Mouse (Mus musculus) limb, embryonic 15.5 days (tissue): ENCODE results near the gene Skap1. TPM values are rescaled to one million over a fixed set of nuclear protein-coding genes. Genes with fewer than 3 reads are reported as not detected.

ENCODE experiments used
- ATAC-seq: fragments of 200-750 bp; cut with Nextera tagmentation; 2 replicates; pipeline ENCODE4 v1.8.0; 2017; ENCODE audit warnings: low read depth, moderate TSS enrichment; ENCODE audit not compliant: insufficient number of reproducible peaks, low FRiP score, low TSS enrichment
- H3K27ac ChIP-seq: fragments of 300-500 bp; sonication (generic); 2 replicates; pipeline ENCODE4 v1.5.1; 2015; ENCODE audit warnings: moderate library complexity, mild to moderate bottlenecking, inconsistent platforms
- H3K27me3 ChIP-seq: fragments of 300-500 bp; sonication (generic); 2 replicates; pipeline ENCODE4 v1.6.1; 2015; ENCODE audit warnings: inconsistent platforms
- H3K36me3 ChIP-seq: fragments of 300-500 bp; sonication (generic); 2 replicates; pipeline ENCODE4 v1.6.1; 2015; ENCODE audit warnings: inconsistent platforms
- H3K4me1 ChIP-seq: fragments of 300-500 bp; sonication (generic); 2 replicates; pipeline ENCODE4 v1.6.1; 2015; ENCODE audit warnings: inconsistent platforms
- H3K4me2 ChIP-seq: fragments of 300-500 bp; sonication (generic); 2 replicates; pipeline ENCODE4 v1.6.1; 2015; ENCODE audit warnings: mild to moderate bottlenecking, inconsistent platforms
- H3K4me3 ChIP-seq: fragments of 300-500 bp; sonication (generic); 2 replicates; pipeline ENCODE4 v1.5.1; 2015; ENCODE audit warnings: mild to moderate bottlenecking, inconsistent platforms
- H3K9ac ChIP-seq: fragments of 300-500 bp; sonication (generic); 2 replicates; pipeline ENCODE4 v1.6.1; 2015; ENCODE audit warnings: inconsistent platforms
- H3K9me3 ChIP-seq: fragments of 300-500 bp; sonication (generic); 2 replicates; pipeline ENCODE4 v1.6.1; 2016; ENCODE audit warnings: inconsistent platforms
- WGBS: fragments of 180-500 bp; shearing (Covaris S2); methylation state at CpG from one replicate; pipeline ENCODE4 v1.1.7; 2015; 5-methylcytosine and 5-hydroxymethylcytosine counted together
- polyA plus RNA-seq: library from polyadenylated mRNA; unstranded; fragments of >200 nt; fragmentation: Nextera tagmentation; extraction: Ambion mirVana; gene quantifications from 2 replicates; pipeline ENCODE4 v1.2.1, GENCODE M21; 2015

Skap1 gene
- polyA plus RNA-seq, 1 experiment from 2014 or later = 2.7 TPM

GRCm38 (mm10) chr11:96468048-96468745, 3.8 kb downstream of the Skap1 start:
- Histone ChIP-seq H3K4me2 (no peak overlapping the region), H3K9ac (no peak overlapping the region), H3K9me3 (no peaks in the 10 kb centered on the region), H3K27me3 (peaks cover 34% of the 10 kb centered on the region), H3K36me3 (no peaks in the 10 kb centered on the region), H3K4me3 (no peak overlapping the region), H3K27ac (no peak overlapping the region), H3K4me1 (peaks cover 6% of the 10 kb centered on the region)
- 67% methylated on average over 9 of the region's 9 CpGs for WGBS
- no peak for ATAC-seq

DNA sequence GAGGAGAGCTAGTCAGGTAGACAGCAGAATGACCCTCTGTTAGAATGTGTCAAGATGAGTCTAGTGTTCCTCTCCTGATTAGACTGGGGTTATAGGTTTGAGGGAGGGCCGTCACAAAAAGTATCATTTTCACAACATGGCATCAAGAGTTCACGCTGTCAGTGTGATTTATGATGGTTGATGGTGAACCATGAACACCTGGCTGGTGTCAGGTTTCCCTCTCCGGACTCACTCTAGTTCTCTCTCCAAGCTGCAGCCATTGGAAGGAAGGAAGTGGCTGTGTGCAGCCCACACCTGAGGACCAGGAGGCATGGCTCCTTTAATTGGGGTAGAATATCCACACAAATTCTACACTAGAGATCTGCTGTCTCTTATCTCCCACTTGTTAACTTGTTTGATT, 18.3 kb downstream of the Skap1 start:
- Histone ChIP-seq H3K4me2 (no peak overlapping the region), H3K4me3 (no peak overlapping the region), H3K4me1 (no peaks in the 10 kb centered on the region), H3K36me3 (no peaks in the 10 kb centered on the region), H3K27ac (no peak overlapping the region), H3K9me3 (no peaks in the 10 kb centered on the region; the same call in 1 of the 2 replicates), H3K27me3 (no peaks in the 10 kb centered on the region), H3K9ac (no peak overlapping the region)
- WGBS = 22% methylated on average over 3 of the region's 3 CpGs
- ATAC-seq = no peak

- no peak for ATAC-seq
- H3K4me3 ChIP-seq = no peak overlapping the region
- no peak overlapping the region for H3K9ac ChIP-seq
- H3K4me1 ChIP-seq = no peaks in the 10 kb centered on the region
- H3K27me3 ChIP-seq = no peaks in the 10 kb centered on the region
- H3K9me3 ChIP-seq = no peaks in the 10 kb centered on the region; the same call in 1 of the 2 replicates
- no peak overlapping the region for H3K4me2 ChIP-seq
- no peak overlapping the region for H3K27ac ChIP-seq
- no peaks in the 10 kb centered on the region for H3K36me3 ChIP-seq
These were observed 18.8 kb downstream of the Skap1 start for GRCm38 (mm10) chr11:96483179-96483578.

DNA sequence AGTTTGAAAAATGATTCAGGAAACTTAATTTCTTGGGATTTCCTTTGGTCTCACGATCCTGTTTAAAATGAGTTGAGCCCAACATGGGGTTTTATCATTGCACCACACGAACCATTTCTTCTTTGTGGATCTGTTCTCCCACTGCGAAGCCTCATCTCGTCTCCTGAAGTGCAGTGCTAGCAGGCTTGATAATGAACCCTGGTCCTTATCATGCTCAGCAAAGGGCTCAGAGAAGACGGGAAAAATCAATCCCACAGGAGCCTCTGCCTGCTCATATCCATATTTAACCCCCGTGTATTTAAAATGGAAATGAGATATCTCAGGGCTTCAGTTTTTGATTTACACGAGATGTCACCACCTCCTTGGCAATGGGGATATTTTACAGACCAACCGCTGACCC, 34.1 kb downstream of the Skap1 start:
- ATAC-seq = no peak
- no peak overlapping the region for H3K27ac ChIP-seq
- no peaks in the 10 kb centered on the region for H3K36me3 ChIP-seq
- WGBS = 72% methylated on average over 8 of the region's 8 CpGs
- no peaks in the 10 kb centered on the region for H3K9me3 ChIP-seq
- H3K27me3 ChIP-seq = 0 out of 2 replicates have a peak, but pooled peaks cover 2% of the 10 kb centered on the region
- no peak overlapping the region for H3K9ac ChIP-seq
- H3K4me2 ChIP-seq = no peak overlapping the region
- H3K4me1 ChIP-seq = no peaks in the 10 kb centered on the region
- H3K4me3 ChIP-seq = no peak overlapping the region

DNA sequence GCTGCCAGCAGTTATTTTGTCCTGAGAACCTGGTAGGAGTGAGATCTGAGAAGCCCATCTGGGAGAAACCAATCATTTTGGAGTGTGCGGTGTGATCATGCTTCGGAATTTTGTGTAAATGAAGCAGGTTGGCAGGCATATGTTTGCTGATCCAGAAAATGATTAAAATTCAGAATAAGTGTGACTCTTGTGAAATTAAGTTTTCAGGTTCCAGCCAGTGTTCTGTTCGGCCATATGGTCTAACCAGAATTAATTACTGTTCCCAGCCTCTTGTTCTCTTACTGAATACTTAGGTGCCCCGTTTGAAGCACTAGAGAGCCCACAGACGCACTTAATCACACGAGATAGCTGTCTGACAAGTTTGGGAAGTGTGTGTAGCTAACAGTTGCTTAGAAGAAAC, 36.6 kb downstream of the Skap1 start:
- H3K27ac ChIP-seq = no peak overlapping the region
- no peak overlapping the region for H3K4me3 ChIP-seq
- no peaks in the 10 kb centered on the region for H3K4me1 ChIP-seq
- H3K4me2 ChIP-seq = no peak overlapping the region
- H3K9me3 ChIP-seq = no peaks in the 10 kb centered on the region
- WGBS = 45% methylated on average over 6 of the region's 6 CpGs
- ATAC-seq = no peak
- no peak overlapping the region for H3K9ac ChIP-seq
- H3K27me3 ChIP-seq = 0 out of 2 replicates have a peak, but pooled peaks cover 2% of the 10 kb centered on the region
- no peaks in the 10 kb centered on the region for H3K36me3 ChIP-seq

DNA sequence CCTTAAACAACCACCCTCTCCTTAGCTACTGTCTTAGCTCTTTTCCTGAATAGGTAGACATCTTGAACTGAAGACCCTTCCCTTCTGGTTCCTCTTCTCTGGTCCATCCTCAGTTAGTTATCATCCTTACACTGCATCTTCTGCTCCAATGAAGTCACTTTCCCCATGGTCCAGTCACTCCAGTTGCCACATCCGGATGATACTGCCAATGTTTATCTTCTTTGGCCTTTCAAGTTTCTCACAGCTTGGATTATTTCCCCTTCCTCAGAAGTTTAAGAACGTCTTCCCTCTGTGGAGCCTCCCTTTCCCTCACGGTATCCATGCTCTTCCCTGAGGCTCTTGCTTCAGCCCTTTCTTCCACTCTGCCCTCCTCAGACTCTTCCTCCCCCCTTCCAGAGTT, 38.6 kb downstream of the Skap1 start:
- Histone ChIP-seq H3K4me3 (no peak overlapping the region), H3K27ac (no peak overlapping the region), H3K27me3 (0 out of 2 replicates have a peak, but pooled peaks cover 2% of the 10 kb centered on the region), H3K9me3 (no peaks in the 10 kb centered on the region), H3K36me3 (no peaks in the 10 kb centered on the region), H3K4me1 (no peaks in the 10 kb centered on the region), H3K9ac (no peak overlapping the region), H3K4me2 (no peak overlapping the region)
- no peak for ATAC-seq
- 71% methylated on average over 3 of the region's 3 CpGs for WGBS

GRCm38 (mm10) chr11:96504509-96505119, 40.2 kb downstream of the Skap1 start:
- 37% methylated on average over 12 of the region's 12 CpGs for WGBS
- Histone ChIP-seq H3K9me3 (no peaks in the 10 kb centered on the region), H3K9ac (no peak overlapping the region), H3K36me3 (no peaks in the 10 kb centered on the region), H3K4me2 (no peak overlapping the region), H3K4me1 (no peaks in the 10 kb centered on the region), H3K27ac (no peak overlapping the region), H3K27me3 (0 out of 2 replicates have a peak, but pooled peaks cover 2% of the 10 kb centered on the region), H3K4me3 (no peak overlapping the region)
- ATAC-seq = no peak

GRCm38 (mm10) chr11:96505841-96506240, 41.4 kb downstream of the Skap1 start:
- H3K36me3 ChIP-seq = no peaks in the 10 kb centered on the region
- 79% methylated on average over 5 of the region's 5 CpGs for WGBS
- no peak for ATAC-seq

DNA sequence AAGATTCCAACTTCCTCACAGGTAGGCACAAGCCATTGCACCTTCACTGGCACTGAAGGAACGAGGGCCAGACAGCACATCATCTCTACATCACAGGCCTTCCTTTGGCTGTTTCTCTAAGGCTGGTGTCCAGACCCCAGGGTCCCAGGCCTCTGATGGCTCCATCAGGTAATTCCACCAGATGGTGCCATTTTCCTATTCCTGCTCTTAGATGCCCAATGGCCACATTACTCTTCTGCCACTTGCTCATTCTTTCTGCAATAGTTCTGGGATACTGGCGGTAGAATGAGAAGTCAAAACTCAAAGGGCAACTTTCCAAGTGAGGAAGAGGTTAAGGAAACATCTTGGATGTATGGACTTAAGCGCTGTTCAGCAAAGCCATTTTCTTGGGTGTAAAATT, 50.8 kb downstream of the Skap1 start:
- peaks cover 5% of the 10 kb centered on the region; the same call in 1 of the 2 replicates for H3K27me3 ChIP-seq
- ATAC-seq = no peak
- no peaks in the 10 kb centered on the region for H3K4me1 ChIP-seq
- H3K27ac ChIP-seq = no peak overlapping the region
- no peak overlapping the region for H3K4me3 ChIP-seq
- H3K36me3 ChIP-seq = no peaks in the 10 kb centered on the region
- no peaks in the 10 kb centered on the region for H3K9me3 ChIP-seq
- 88% methylated on average over 3 of the region's 3 CpGs for WGBS
- no peak overlapping the region for H3K9ac ChIP-seq
- H3K4me2 ChIP-seq = no peak overlapping the region

More at GRCm38 (mm10) chr11:96505841-96506240, 41.4 kb downstream of the Skap1 start:
- Histone ChIP-seq H3K4me2 (no peak overlapping the region), H3K4me3 (no peak overlapping the region), H3K27ac (no peak overlapping the region), H3K9ac (no peak overlapping the region), H3K9me3 (no peaks in the 10 kb centered on the region), H3K4me1 (no peaks in the 10 kb centered on the region), H3K27me3 (no peaks in the 10 kb centered on the region)

GRCm38 (mm10) chr11:96524541-96524940, 60.1 kb downstream of the Skap1 start:
- ATAC-seq = no peak
- 80% methylated on average over 6 of the region's 6 CpGs for WGBS
- H3K9ac ChIP-seq = no peak overlapping the region

DNA sequence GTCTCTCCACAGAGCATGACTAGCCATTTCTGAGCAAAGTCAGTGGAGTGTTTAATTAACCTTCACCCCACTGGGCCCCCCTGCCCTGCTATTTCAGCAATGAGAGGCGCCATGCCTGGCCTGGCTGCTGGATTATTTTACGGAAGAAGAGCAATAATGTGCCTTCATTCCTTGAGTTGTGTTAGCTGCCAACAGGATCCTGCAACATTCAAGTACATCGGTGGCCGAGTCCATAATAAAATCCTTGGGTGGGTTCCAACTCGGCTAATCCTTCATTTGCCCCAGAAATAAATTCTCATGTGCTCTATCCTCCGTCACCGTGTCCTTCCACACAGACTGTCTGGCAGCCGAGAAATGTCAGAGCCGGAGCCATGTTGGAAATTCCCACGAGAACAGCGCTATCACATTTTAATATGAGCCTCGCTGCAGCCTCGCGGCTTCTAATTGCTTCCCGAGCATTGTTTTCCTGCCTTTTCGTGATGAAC, 61.8 kb downstream of the Skap1 start:
- WGBS = 63% methylated on average over 16 of the region's 16 CpGs
- ATAC-seq = no peak
- Histone ChIP-seq H3K4me2 (peak overlapping the region; percentile 24; the same call in 1 of the 2 replicates), H3K4me1 (0 out of 2 replicates have a peak, but pooled peaks cover 4% of the 10 kb centered on the region), H3K9me3 (no peaks in the 10 kb centered on the region), H3K27ac (no peak overlapping the region), H3K9ac (no peak overlapping the region), H3K4me3 (no peak overlapping the region), H3K36me3 (no peaks in the 10 kb centered on the region), H3K27me3 (no peaks in the 10 kb centered on the region)

More at GRCm38 (mm10) chr11:96524541-96524940, 60.1 kb downstream of the Skap1 start:
- no peak overlapping the region for H3K4me3 ChIP-seq
- H3K27ac ChIP-seq = no peak overlapping the region
- H3K4me1 ChIP-seq = 0 out of 2 replicates have a peak, but pooled peaks cover 4% of the 10 kb centered on the region
- no peaks in the 10 kb centered on the region for H3K9me3 ChIP-seq
- no peak overlapping the region for H3K4me2 ChIP-seq
- H3K36me3 ChIP-seq = no peaks in the 10 kb centered on the region
- H3K27me3 ChIP-seq = no peaks in the 10 kb centered on the region

DNA sequence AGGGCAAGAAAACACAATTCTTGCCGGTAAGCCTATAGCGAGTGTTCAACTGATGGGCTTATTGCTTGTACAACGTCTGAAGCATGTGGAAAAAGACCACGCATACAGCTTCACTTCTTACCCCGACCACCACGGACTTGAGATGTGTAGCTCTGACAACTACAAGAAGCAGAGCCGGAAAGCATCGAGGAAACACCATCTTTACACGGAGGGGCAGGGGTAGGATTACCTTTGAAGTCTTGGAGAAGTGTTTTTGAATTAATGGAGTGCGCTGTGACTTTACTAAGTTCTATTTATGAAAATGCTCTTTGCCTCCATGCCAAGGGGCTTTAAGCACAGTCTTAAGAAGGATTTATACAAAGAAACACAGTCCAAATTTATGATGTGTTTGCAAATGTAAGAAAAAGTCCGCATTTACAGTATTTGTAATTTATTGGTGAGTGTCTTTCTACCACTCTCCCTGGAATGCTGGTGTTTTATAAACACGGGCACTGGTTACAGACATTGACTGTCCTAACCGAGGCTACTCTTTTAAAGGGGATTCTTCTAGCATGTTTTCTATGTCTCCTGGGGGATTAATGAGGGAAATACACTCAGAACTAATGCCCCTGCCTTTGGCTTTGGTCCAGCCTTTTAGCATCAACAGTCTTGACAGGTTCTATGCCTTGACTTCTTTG, 67.5 kb downstream of the Skap1 start:
- Histone ChIP-seq H3K4me1 (no peaks in the 10 kb centered on the region), H3K9me3 (no peaks in the 10 kb centered on the region), H3K27me3 (peaks cover 12% of the 10 kb centered on the region), H3K27ac (no peak overlapping the region), H3K36me3 (no peaks in the 10 kb centered on the region), H3K9ac (no peak overlapping the region), H3K4me3 (no peak overlapping the region), H3K4me2 (no peak overlapping the region)
- no peak for ATAC-seq
- WGBS = 39% methylated on average over 13 of the region's 13 CpGs
